Mouse (Mus musculus): ENCODE results near the gene Rasal1. TPM values are rescaled to one million over a fixed set of nuclear protein-coding genes. Genes with fewer than 3 reads are reported as not detected.

The Rasal1 gene
- 0.06 and 0.38 TPM in 2 replicates for polyA plus RNA-seq (2016; fragmentation: Nextera tagmentation; extraction: Ambion mirVana)

- no peak for ATAC-seq (ENCODE audit: low FRiP score)
- Histone ChIP-seq H3K27me3 (peaks cover 64% of the 10 kb centered on the region), H3K4me2 (replicated peaks) (peak within 1 kb of the TSS; percentile 43), H3K9ac (no peak within 1 kb of the TSS), H3K4me3 (peak within 1 kb of the TSS; percentile 16), H3K27ac (no peak within 1 kb of the TSS), H3K9me3 (replicated peaks) (no peaks in the 10 kb centered on the region), H3K4me1 (peaks cover 13% of the 10 kb centered on the region), H3K36me3 (no peaks in the 10 kb centered on the region)
- 2% methylated on average over 53 of the region's 53 CpGs for WGBS
Observed at GRCm38 (mm10) chr5:120648569-120649373, at the start of gene Rasal1. Gene Rasal1, plus strand, starts transcription at chr5:120648812.

- Histone ChIP-seq H3K9me3 (replicated peaks) (no peaks in the 10 kb centered on the region), H3K9ac (no peak overlapping the region), H3K4me1 (0 out of 2 replicates have a peak, but pooled peaks cover 7% of the 10 kb centered on the region), H3K4me3 (no peak overlapping the region), H3K27ac (no peak overlapping the region), H3K27me3 (no peaks in the 10 kb centered on the region), H3K36me3 (no peaks in the 10 kb centered on the region), H3K4me2 (replicated peaks) (no peak overlapping the region)
- ATAC-seq (ENCODE audit: low FRiP score): no peak
- 94% methylated on average over 6 of the region's 6 CpGs for WGBS
Observed at GRCm38 (mm10) chr5:120599625-120600024, 49.0 kb upstream of the Rasal1 start.

- Histone ChIP-seq H3K27ac (no peak overlapping the region; the same call in 1 of the 2 replicates), H3K9me3 (replicated peaks) (no peaks in the 10 kb centered on the region), H3K27me3 (no peaks in the 10 kb centered on the region), H3K4me2 (replicated peaks) (no peak overlapping the region), H3K4me1 (0 out of 2 replicates have a peak, but pooled peaks cover 8% of the 10 kb centered on the region), H3K4me3 (no peak overlapping the region), H3K36me3 (no peaks in the 10 kb centered on the region), H3K9ac (no peak overlapping the region)
- 65% methylated on average over 11 of the region's 11 CpGs for WGBS
- no peak for ATAC-seq (ENCODE audit: low FRiP score)
Observed at GRCm38 (mm10) chr5:120600946-120601668, 47.5 kb upstream of the Rasal1 start.

- no peak overlapping the region for H3K27ac ChIP-seq
- H3K4me1 ChIP-seq: 0 out of 2 replicates have a peak, but pooled peaks cover 8% of the 10 kb centered on the region
- no peaks in the 10 kb centered on the region for H3K9me3 ChIP-seq (replicated peaks)
- H3K4me2 ChIP-seq (replicated peaks): no peak overlapping the region
- WGBS: 92% methylated on average over 12 of the region's 12 CpGs
- ATAC-seq (ENCODE audit: low FRiP score): no peak
- no peaks in the 10 kb centered on the region for H3K36me3 ChIP-seq
- no peak overlapping the region for H3K9ac ChIP-seq
- no peak overlapping the region for H3K4me3 ChIP-seq
- no peaks in the 10 kb centered on the region for H3K27me3 ChIP-seq
Observed at GRCm38 (mm10) chr5:120602210-120602609, 46.4 kb upstream of the Rasal1 start.

GRCm38 (mm10) chr5:120603515-120603914, 45.1 kb upstream of the Rasal1 start:
- H3K4me2 ChIP-seq (replicated peaks): no peak overlapping the region
- H3K4me1 ChIP-seq: 0 out of 2 replicates have a peak, but pooled peaks cover 8% of the 10 kb centered on the region
- no peak overlapping the region for H3K9ac ChIP-seq
- 0 out of 2 replicates have a peak, but pooled peaks cover 4% of the 10 kb centered on the region for H3K36me3 ChIP-seq
- no peaks in the 10 kb centered on the region for H3K9me3 ChIP-seq (replicated peaks)
- H3K27ac ChIP-seq: no peak overlapping the region
- no peak overlapping the region for H3K4me3 ChIP-seq
- 64% methylated on average over 7 of the region's 7 CpGs for WGBS
- H3K27me3 ChIP-seq: no peaks in the 10 kb centered on the region
- no peak for ATAC-seq (ENCODE audit: low FRiP score)

GRCm38 (mm10) chr5:120604839-120605238, 43.8 kb upstream of the Rasal1 start:
- peak overlapping the region; percentile 30 for H3K4me3 ChIP-seq
- H3K4me2 ChIP-seq (replicated peaks): peak overlapping the region; percentile 64
- no peak for ATAC-seq (ENCODE audit: low FRiP score)
- no peaks in the 10 kb centered on the region for H3K27me3 ChIP-seq
- H3K36me3 ChIP-seq: peaks cover 9% of the 10 kb centered on the region; the same call in 1 of the 2 replicates
- H3K27ac ChIP-seq: no peak overlapping the region
- H3K9ac ChIP-seq: peak overlapping the region; percentile 49; the same call in 1 of the 2 replicates
- 5% methylated on average over 6 of the region's 6 CpGs for WGBS
- 0 out of 2 replicates have a peak, but pooled peaks cover 8% of the 10 kb centered on the region for H3K4me1 ChIP-seq
- H3K9me3 ChIP-seq (replicated peaks): no peaks in the 10 kb centered on the region

GRCm38 (mm10) chr5:120605241-120605661, 43.4 kb upstream of the Rasal1 start:
- Histone ChIP-seq H3K27ac (peak overlapping the region; percentile 66), H3K27me3 (no peaks in the 10 kb centered on the region), H3K4me1 (0 out of 2 replicates have a peak, but pooled peaks cover 8% of the 10 kb centered on the region), H3K9me3 (replicated peaks) (no peaks in the 10 kb centered on the region), H3K36me3 (peaks cover 9% of the 10 kb centered on the region; the same call in 1 of the 2 replicates), H3K4me2 (replicated peaks) (peak overlapping the region; percentile 64), H3K4me3 (peak overlapping the region; percentile 30), H3K9ac (peak overlapping the region; percentile 49)
- peak; percentile 59 for ATAC-seq (ENCODE audit: low FRiP score)
- 1% methylated on average over 10 of the region's 10 CpGs for WGBS

GRCm38 (mm10) chr5:120605688-120606087, 42.9 kb upstream of the Rasal1 start:
- Histone ChIP-seq H3K9ac (peak overlapping the region; percentile 49), H3K27ac (no peak overlapping the region), H3K36me3 (peaks cover 9% of the 10 kb centered on the region; the same call in 1 of the 2 replicates), H3K4me2 (replicated peaks) (peak overlapping the region; percentile 64), H3K4me1 (0 out of 2 replicates have a peak, but pooled peaks cover 8% of the 10 kb centered on the region), H3K4me3 (peak overlapping the region; percentile 30), H3K27me3 (no peaks in the 10 kb centered on the region), H3K9me3 (replicated peaks) (no peaks in the 10 kb centered on the region)
- 3% methylated on average over 8 of the region's 8 CpGs for WGBS
- peak; percentile 75 for ATAC-seq (ENCODE audit: low FRiP score)

GRCm38 (mm10) chr5:120606590-120607200, 41.9 kb upstream of the Rasal1 start:
- Histone ChIP-seq H3K4me1 (peaks cover 13% of the 10 kb centered on the region), H3K9ac (no peak overlapping the region), H3K27me3 (no peaks in the 10 kb centered on the region), H3K4me3 (no peak overlapping the region), H3K4me2 (replicated peaks) (no peak overlapping the region), H3K27ac (no peak overlapping the region), H3K36me3 (peaks cover 9% of the 10 kb centered on the region; the same call in 1 of the 2 replicates), H3K9me3 (replicated peaks) (no peaks in the 10 kb centered on the region)
- ATAC-seq (ENCODE audit: low FRiP score): no peak
- 68% methylated on average over 25 of the region's 25 CpGs for WGBS

GRCm38 (mm10) chr5:120607335-120607734, 41.3 kb upstream of the Rasal1 start:
- WGBS: 80% methylated on average over 3 of the region's 3 CpGs
- Histone ChIP-seq H3K27me3 (no peaks in the 10 kb centered on the region), H3K4me3 (no peak overlapping the region), H3K4me2 (replicated peaks) (no peak overlapping the region), H3K9ac (no peak overlapping the region), H3K36me3 (peaks cover 9% of the 10 kb centered on the region; the same call in 1 of the 2 replicates), H3K27ac (no peak overlapping the region), H3K4me1 (peaks cover 14% of the 10 kb centered on the region), H3K9me3 (replicated peaks) (no peaks in the 10 kb centered on the region)
- no peak for ATAC-seq (ENCODE audit: low FRiP score)

- no peaks in the 10 kb centered on the region for H3K9me3 ChIP-seq (replicated peaks)
- peaks cover 21% of the 10 kb centered on the region for H3K4me1 ChIP-seq
- H3K27ac ChIP-seq: no peak overlapping the region
- WGBS: 85% methylated on average over 16 of the region's 16 CpGs
- peaks cover 9% of the 10 kb centered on the region; the same call in 1 of the 2 replicates for H3K36me3 ChIP-seq
- H3K27me3 ChIP-seq: no peaks in the 10 kb centered on the region
- no peak for ATAC-seq (ENCODE audit: low FRiP score)
- H3K4me2 ChIP-seq (replicated peaks): no peak overlapping the region
- no peak overlapping the region for H3K4me3 ChIP-seq
- H3K9ac ChIP-seq: peak overlapping the region; percentile 42; the same call in 1 of the 2 replicates
Observed at GRCm38 (mm10) chr5:120609246-120609775, 39.3 kb upstream of the Rasal1 start.

All from hindbrain, embryonic 12.5 days (tissue).